In genomic region chr1:178188386-178188785, GRCm38 (mm10) we compare ENCODE assay signal across 8 mouse cellular contexts. TPM values are rescaled to one million over a fixed set of nuclear protein-coding genes. Genes with fewer than 3 reads are reported as not detected.
DNase-seq lines count a peak whose midpoint lies in the region; ATAC-seq and TF ChIP-seq lines count a peak whose summit lies in the region.

No protein-coding gene starts in this region.

- TF ChIP-seq CTCF in lung, postnatal 0 days (IDR thresholded peaks at IDR 0.05), result no peak

- no peaks in the 10 kb centered on the region for H3K27me3 ChIP-seq in embryonic facial prominence, embryonic 13.5 days
- H3K27me3 ChIP-seq in lung, postnatal 0 days (replicated peaks; ENCODE audit: insufficient read depth, low read length), result no peaks in the 10 kb centered on the region
- H3K27me3 ChIP-seq in stomach, embryonic 16.5 days (ENCODE audit: control insufficient read depth, insufficient read depth, low read length), result no peaks in the 10 kb centered on the region

- H3K36me3 ChIP-seq in ES-E14 (ENCODE audit: control insufficient read depth, insufficient read depth, low read length, poor library complexity, severe bottlenecking), result no peaks in the 10 kb centered on the region; the same call in 1 of the 2 replicates
- no peaks in the 10 kb centered on the region for H3K36me3 ChIP-seq in embryonic facial prominence, embryonic 13.5 days
- H3K36me3 ChIP-seq in lung, postnatal 0 days (ENCODE audit: insufficient read depth, low read length), result no peaks in the 10 kb centered on the region
- no peaks in the 10 kb centered on the region for H3K36me3 ChIP-seq in stomach, embryonic 16.5 days (ENCODE audit: control insufficient read depth, insufficient read depth, low read length)

- intact Hi-C loops in left cerebral cortex, postnatal 14 days (cut with DNase I), result loop anchor here (5.0 to 10.0 kb wide), 2 partner anchors 126 to 206 kb away; partner anchors contain the start of genes Catspere2 and Cox20

- in situ Hi-C loops in ES-E14 (cut with MboI; ENCODE audit: low sequenced_read_pairs in 2 of 2, unreplicated experiment in 2 of 2), result loop anchor here (10.0 kb wide), 1 partner anchor 204 kb away; the partner anchor contains the start of gene Catspere2 (in 2 of the 2)

- no peak for ATAC-seq in embryonic facial prominence, embryonic 13.5 days (ENCODE audit: insufficient number of reproducible peaks, insufficient read depth, low FRiP score, low TSS enrichment, low read depth)
- no peak for ATAC-seq in lung, postnatal 0 days
- ATAC-seq in stomach, embryonic 16.5 days (ENCODE audit: insufficient read depth, low FRiP score), result no peak

- H3K4me1 ChIP-seq in ES-E14 (ENCODE audit: control insufficient read depth in 2 of 2, insufficient read depth in 2 of 2, low read length in 2 of 2, poor library complexity in 1 of 2), result no peaks in the 10 kb centered on the region
- peaks cover 5% of the 10 kb centered on the region; the same call in 1 of the 2 replicates for H3K4me1 ChIP-seq in embryonic facial prominence, embryonic 13.5 days
- no peaks in the 10 kb centered on the region; the same call in 1 of the 2 replicates for H3K4me1 ChIP-seq in lung, postnatal 0 days (ENCODE audit: insufficient read depth, low read depth, low read length)
- peaks cover 3% of the 10 kb centered on the region; the same call in 1 of the 2 replicates for H3K4me1 ChIP-seq in stomach, embryonic 16.5 days (ENCODE audit: control insufficient read depth, insufficient read depth, low read length)

- peak overlapping the region; percentile 71 for H3K4me2 ChIP-seq in embryonic facial prominence, embryonic 13.5 days
- H3K4me2 ChIP-seq in lung, postnatal 0 days (replicated peaks; ENCODE audit: low read depth, low read length), result peak overlapping the region; percentile 58
- peak overlapping the region; percentile 82 for H3K4me2 ChIP-seq in stomach, embryonic 16.5 days (ENCODE audit: low read depth, low read length)

- no peaks in the 10 kb centered on the region for H3K9me3 ChIP-seq in ES-E14 (ENCODE audit: control insufficient read depth, insufficient read depth, low read depth, low read length)
- no peaks in the 10 kb centered on the region for H3K9me3 ChIP-seq in embryonic facial prominence, embryonic 13.5 days
- H3K9me3 ChIP-seq in lung, postnatal 0 days (ENCODE audit: low read length), result no peaks in the 10 kb centered on the region
- no peaks in the 10 kb centered on the region for H3K9me3 ChIP-seq in stomach, embryonic 16.5 days (replicated peaks; ENCODE audit: control insufficient read depth, low read length)

- no peak overlapping the region for H3K27ac ChIP-seq in ES-E14 (ENCODE audit: insufficient read depth, low read depth, low read length, poor library complexity, severe bottlenecking)
- H3K27ac ChIP-seq in embryonic facial prominence, embryonic 13.5 days, result no peak overlapping the region
- H3K27ac ChIP-seq in lung, postnatal 0 days (ENCODE audit: low read length), result peak overlapping the region; percentile 10; the same call in 1 of the 2 replicates
- no peak overlapping the region for H3K27ac ChIP-seq in stomach, embryonic 16.5 days (ENCODE audit: low read length)

- H3K4me3 ChIP-seq in ES-E14 (ENCODE audit: insufficient read depth in 1 of 2, low read depth in 1 of 2, low read length in 2 of 2, poor library complexity in 1 of 2, severe bottlenecking in 1 of 2), result peak overlapping the region; percentile 52 to 60
- H3K4me3 ChIP-seq in embryonic facial prominence, embryonic 13.5 days, result peak overlapping the region; percentile 42
- H3K4me3 ChIP-seq in lung, postnatal 0 days (ENCODE audit: low read depth, low read length), result peak overlapping the region; percentile 35
- peak overlapping the region; percentile 46 for H3K4me3 ChIP-seq in stomach, embryonic 16.5 days (replicated peaks; ENCODE audit: low read length)

- WGBS in embryonic facial prominence, embryonic 13.5 days, result 8% methylated on average over 13 of the region's 13 CpGs
- WGBS in lung, postnatal 0 days, result 6% methylated on average over 13 of the region's 13 CpGs
- WGBS in stomach, embryonic 16.5 days, result 6% methylated on average over 12 of the region's 13 CpGs

- peak overlapping the region; percentile 49 for H3K9ac ChIP-seq in ES-E14 (ENCODE audit: insufficient read depth, low read depth, low read length, poor library complexity, severe bottlenecking)
- 0 out of 2 replicates have a peak overlapping the region, but pooled peaks have one; percentile 49 for H3K9ac ChIP-seq in embryonic facial prominence, embryonic 13.5 days
- peak overlapping the region; percentile 36; the same call in 1 of the 2 replicates for H3K9ac ChIP-seq in lung, postnatal 0 days (replicated peaks; ENCODE audit: low read depth)
- H3K9ac ChIP-seq in stomach, embryonic 16.5 days (ENCODE audit: low read length), result peak overlapping the region; percentile 49; the same call in 1 of the 2 replicates

- no peak for TF ChIP-seq EP300 in lung, postnatal 0 days (IDR thresholded peaks at IDR 0.05)

- DNase-seq in adrenal gland, adult 2 months, result peak; percentile 19
- no peak for DNase-seq in adrenal gland, postnatal 25 days
- no peak for DNase-seq in ES-E14 (ENCODE audit: low read depth, low spot score)
- peak; percentile 20 for DNase-seq in kidney, adult 18-20 months
- peak; percentile 62 for DNase-seq in lung, postnatal 0 days (ENCODE audit: low spot score)
- no peak for DNase-seq in left cerebral cortex, postnatal 14 days (ENCODE audit: low spot score in 2 of 2)

TF ChIP-seq in ES-E14, 5 proteins besides CTCF, POLR2A, EP300 and RAD21:
- TF ChIP-seq HCFC1 (IDR thresholded peaks at IDR 0.05; ENCODE audit: borderline replicate concordance, insufficient read depth, low read length), result no peak
- TF ChIP-seq CHD2 (IDR thresholded peaks at IDR 0.05; ENCODE audit: low read depth, low read length), result no peak
- no peak for TF ChIP-seq ZC3H11A (IDR thresholded peaks at IDR 0.05; ENCODE audit: borderline replicate concordance, low read depth, low read length)
- TF ChIP-seq MAFK (IDR thresholded peaks at IDR 0.05; ENCODE audit: insufficient read depth, low read depth, low read length), result no peak
- TF ChIP-seq ZNF384 (IDR thresholded peaks at IDR 0.05; ENCODE audit: low read depth, low read length), result no peak

RNA-seq across cellular contexts. Expression of gene Desi2, which starts 1.2 kb away (rescaled TPM):
- total RNA-seq in adrenal gland, adult 2 months (2021), result 10 to 100 TPM; 18.9 to 26.1 TPM
- 13.1 and 13.2 TPM in 2 replicates for polyA plus RNA-seq in adrenal gland, adult 2 months (2012; rRNA removed)
- total RNA-seq in adrenal gland, postnatal 25 days (2021), result 24.3 and 25.5 TPM in 2 replicates
- 11.8 and 11.9 TPM in 2 replicates for total RNA-seq in ES-E14 (2012; rRNA removed)
- polyA plus RNA-seq in embryonic facial prominence, embryonic 13.5 days (2015; fragmentation: Nextera tagmentation; extraction: Ambion mirVana), result 24.1 and 25.3 TPM in 2 replicates
- 20.0 and 26.2 TPM in 2 replicates for polyA plus RNA-seq in lung, postnatal 0 days (2015; fragmentation: Nextera tagmentation; extraction: Ambion mirVana)
- polyA plus RNA-seq in stomach, embryonic 16.5 days (2015; fragmentation: Nextera tagmentation; extraction: Ambion mirVana), result 18.1 and 18.2 TPM in 2 replicates
- 10 to 100 TPM; 21.3 to 23.3 TPM for total RNA-seq in left cerebral cortex, postnatal 14 days (2021)

Comparison
In these comparisons a context has a peak if more than half of its experiments do, and no peak if none do; other contexts are left out.
1. DNase-seq: peak in adrenal gland, adult 2 months (single experiment), kidney, adult 18-20 months (single experiment) and lung, postnatal 0 days (single experiment); none in adrenal gland, postnatal 25 days (single experiment), ES-E14 (single experiment) and left cerebral cortex, postnatal 14 days (0 of 2).
2. Peak in every context shown above with its lines, with median percentiles within 50 percentile points of each other: H3K4me3 ChIP-seq, H3K9ac ChIP-seq and H3K4me2 ChIP-seq.